Mouse (Mus musculus) urinary bladder, postnatal 25 days (tissue): ENCODE measurements at regions not wholly inside any gene's neighbourhood (a gene's known extent, or its start where the extent isn't known, plus 50 kb on each side); places are given as distances from the start of the nearest gene placed in this dataset.

Experiments used
- DNase-seq: peaks from one replicate; pipeline ENCODE4 v3.0.0; 2022; ENCODE audit warnings: low spot score

DNA sequence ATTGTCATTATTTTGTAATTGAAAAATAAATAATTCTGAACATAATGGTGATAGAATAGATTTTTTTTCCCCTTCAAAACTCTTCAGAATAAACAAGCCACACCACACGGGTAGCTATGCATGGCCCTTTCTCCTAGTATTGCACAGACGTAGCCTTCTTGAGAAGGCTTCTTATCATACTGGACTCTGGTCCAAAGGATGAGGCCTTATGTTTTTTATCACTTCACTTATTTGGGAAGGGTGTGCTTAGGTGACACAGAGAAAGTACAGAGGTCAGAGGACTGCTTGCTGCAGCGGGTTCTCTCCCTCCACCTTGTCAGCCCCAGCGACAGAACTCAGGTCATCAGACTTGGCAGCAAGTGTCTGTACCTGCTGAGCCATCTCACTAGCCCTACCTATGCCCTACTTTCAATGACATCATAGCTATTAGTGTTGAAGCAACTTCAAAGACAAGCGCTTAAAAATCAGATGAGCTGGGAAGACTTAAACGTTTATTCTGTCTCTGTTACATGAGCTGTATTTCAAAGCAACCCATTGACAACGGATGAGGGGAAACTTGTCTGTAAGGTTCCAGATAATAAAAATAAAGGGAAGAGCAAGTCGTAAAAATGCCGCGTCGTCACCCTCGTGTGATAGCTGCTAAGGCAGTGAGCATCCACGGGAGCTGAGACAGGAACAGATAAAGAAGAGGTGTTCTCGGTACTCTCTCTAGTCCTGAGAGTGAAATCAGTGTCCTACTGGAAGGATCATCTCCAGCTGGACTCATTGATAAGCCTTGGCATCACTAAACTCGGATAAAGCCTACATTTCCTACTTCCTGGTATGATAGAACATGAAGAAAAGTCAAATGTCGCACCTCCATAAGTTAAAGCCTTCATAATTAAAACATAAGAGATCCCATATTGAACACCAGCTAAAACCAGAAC is 226.2 kb downstream of the Sp3 start:
- DNase-seq: no peak

DNA sequence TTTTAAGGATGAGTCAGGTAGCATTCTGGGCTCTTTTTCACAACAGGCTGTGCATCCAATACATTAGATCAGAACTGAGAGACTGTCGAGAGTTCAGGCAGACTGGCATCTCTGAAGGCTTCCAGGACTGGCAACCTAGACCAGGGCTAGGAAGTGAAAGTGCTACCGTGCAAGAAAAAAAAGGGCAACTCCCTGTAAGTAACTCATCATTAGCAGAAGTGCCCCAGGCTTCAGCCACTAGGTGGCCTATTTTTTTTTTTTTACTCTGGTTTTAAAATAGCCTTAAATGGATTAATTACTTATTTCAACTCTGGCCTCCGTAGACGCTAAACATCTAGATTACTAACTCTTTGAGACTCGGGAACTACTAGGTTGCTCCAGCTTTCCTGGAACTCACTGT is 216.8 kb downstream of the Sp3 start:
- DNase-seq: no peak

DNA sequence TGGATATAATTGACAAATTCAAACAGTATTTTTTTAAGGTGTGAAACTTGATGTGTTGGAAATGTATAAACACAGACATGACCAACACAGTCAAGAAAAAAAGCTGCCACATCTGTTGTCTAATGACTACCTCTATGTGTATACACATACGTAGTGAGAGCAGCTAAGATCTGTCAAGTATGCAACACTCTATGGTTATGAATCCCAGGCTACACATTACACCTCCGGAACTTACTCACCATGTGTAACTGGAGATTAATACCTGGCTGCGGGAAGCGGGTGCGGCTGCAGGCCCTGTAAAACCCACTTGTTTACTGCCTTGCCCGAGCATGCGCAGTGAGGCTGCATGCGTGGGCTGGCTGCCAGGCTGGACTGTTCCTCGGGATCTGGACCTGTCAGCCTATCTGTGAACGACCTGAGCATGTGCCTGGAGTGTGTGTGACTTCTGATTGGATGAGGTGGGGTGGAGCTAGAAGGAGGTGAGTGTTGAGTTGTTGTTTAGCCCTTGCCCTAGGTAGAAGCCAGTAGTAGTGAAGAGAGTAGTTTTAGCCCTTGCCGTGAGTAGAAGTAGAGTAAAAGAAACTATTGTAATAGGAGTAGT is 211.1 kb downstream of the Sp3 start:
- DNase-seq: no peak

DNA sequence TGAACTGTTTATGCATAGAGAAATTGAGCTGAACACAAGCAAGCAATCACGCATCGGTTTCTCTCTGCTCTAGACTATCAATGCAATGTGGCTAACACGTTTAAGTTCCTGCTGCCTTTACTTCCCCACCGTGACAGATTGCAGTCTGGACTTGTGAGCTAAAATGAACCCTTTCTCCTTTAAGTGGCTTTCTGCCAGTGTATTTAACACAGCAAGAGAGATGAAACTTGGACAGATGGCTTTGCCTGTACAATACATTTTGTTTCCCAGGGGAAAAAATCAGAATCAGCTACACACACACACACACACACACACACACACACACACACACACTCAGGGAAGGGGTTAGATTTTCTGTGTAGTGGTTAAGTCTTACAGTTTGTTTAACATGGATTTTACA is 206.8 kb downstream of the Sp3 start:
- DNase-seq: no peak

- DNase-seq: no peak
Measured at GRCm38 (mm10) chr2:72777330-72777729, 202.9 kb downstream of the Sp3 start.

DNA sequence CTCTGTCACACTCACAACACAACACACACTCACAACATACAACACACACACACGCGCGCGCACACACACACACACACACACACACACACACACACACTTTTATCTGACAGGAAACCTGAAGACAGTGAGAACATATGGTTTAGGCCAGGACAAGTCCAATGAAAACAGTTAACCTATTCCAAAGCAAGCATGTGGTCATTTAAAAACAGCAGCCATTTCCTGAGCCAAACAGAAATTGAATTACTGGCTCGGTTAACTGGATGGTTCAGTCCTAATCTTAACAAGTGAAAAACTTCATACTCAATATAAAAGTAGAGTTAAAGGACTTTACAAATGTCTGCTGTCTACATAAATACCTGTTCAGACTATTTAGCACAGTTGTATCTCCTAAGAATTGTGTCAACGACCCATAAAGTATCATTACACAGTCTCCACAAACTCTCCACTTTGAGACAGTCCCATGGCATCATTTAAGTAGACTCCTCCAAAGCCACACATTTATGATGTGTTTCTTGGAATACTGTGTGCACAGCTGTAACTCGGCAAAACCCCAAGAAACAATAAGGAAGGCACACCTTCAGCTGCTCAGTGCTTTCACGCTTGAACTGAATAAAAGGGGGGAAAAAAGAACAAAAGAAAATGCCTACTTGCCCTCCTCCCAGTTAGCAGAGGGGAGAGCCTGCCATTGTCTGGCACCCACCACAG is 202.3 kb downstream of the Sp3 start:
- no peak for DNase-seq

DNA sequence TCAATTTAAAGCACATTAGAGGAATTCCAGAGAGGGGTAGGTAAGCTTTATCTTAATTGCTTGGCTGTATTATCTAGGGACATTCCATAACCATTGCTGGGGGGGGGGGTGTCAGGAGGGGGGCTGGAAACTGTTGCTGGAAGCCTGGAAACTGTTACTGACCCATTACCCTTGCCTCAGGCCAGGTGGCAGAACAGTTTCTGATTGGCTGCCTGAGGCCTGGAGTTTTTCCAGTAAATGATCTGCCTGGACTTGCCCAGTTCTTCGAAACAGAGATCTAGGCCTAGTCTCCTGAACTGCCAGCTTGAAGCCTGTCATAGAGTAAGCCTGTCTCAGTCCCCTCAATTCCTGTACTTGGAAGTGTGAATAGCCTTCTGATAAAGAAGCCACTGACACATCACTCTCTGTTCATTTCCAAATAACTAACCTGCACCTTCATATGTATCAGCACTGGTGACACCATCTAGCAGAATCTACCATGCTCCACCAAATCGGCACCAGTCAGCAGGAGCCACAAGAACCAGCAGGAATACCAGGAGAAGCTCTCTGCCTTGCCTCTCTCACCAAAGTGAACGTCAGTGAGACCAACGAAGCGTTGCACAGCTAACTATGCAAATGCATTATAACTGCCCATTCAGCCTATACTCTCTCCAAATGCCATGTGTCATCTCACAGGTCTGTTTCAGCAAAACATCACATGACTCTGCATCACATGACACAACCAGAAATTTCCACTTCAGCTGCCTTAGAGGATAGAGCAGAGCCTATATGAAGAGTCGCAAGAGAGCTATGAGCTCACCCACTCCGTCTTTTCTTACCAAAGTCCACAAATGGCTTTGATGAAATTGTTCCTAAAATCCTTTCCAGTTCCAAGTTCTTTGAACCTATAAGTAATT is 200.7 kb downstream of the Sp3 start:
- DNase-seq: no peak

DNA sequence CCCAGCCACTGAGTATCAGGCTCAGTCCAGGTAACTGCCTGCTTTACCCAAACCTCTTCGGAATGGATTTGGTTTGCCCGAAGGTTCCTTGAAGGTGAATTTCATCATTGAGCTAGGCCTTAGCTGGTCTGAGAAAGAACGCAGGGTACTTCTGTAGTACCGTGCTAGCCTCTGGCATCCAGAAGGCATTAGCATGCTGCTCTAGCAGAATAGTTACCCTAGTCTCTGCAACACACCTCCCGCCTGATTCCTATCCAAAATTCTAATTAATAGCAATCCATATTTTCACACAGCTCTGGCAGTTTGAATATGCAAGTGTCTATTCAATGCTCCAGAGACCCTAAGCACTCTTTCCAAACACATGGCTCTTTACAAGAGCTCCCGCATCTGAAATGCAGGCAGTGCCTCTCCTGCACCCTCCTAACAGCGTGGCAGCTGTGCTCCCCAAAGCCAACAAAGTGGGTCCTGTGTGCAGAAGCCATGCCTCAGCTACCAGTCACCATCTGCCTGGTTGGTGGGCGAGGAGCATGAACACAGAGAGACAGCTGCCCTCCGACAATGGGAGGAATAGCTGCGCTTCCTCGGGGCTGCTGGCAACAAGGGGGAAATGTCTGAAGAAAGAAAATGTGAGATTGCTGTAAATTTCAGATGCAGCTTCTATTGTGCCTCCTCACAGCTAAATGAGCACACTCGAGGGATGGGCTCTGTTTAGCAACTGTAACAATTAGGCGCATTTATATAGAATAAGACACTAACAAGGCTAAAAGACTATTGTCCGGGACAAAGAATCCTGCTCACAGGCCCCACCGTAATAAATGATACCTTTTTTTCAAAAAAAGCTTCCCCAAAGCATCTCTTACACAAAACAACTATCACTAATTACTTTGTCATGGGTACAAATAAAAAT is 198.6 kb downstream of the Sp3 start:
- no peak for DNase-seq

DNA sequence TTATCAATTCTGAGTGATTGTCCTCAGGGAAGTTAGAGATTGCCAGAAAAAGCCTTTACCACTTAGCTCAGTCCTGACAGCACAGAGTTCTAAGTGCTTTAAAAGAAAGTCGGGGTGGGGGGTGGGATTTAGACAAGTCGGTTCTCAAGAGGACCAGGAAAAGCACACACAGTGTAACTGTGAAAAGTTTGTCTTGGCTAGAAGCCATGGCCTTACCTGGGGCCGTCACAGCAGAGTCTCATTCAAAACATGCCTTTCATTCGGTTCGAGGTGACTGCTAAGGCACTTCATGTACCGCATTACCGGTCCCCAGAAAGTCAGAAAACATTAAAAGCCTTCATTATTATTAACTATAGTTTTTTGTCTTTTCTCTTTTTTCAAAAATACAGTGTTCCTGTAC is 197.9 kb downstream of the Sp3 start:
- DNase-seq: no peak

DNA sequence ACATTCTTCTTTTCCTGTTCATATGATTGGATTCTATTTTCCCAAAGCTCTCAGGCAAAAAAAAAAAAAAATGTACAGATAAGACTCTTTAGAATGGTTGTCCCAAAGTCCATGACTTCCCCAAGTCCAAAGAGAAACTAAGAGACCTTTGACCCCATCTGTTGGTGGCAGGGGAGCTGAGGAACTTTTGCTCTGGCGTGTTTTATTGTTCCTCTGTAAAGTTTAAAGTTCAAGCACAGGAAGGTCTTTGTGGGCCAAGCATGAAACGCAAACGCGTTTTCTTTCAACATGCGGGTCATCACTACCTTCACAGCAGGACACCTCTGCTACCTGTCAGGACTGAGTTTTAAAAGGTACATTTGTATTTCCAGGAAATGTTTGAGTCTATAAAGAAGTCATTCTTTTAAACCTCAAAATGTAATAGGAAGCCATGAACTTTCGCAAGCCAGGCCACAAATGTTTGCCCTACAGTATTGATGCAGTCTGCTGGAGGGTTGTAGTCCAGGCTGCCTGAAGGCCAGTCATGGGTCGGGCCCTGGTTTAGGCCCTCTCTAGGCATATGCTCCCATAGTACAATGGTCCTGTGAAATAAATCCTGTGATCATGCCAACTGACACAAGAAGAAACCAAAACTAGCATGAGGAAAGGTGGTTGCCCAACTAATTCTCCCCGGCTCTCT is 194.7 kb downstream of the Sp3 start:
- no peak for DNase-seq

- no peak for DNase-seq
Measured at GRCm38 (mm10) chr2:72786044-72786737, 194.1 kb downstream of the Sp3 start.

GRCm38 (mm10) chr2:72787616-72788015 is 192.6 kb downstream of the Sp3 start:
- DNase-seq: no peak

GRCm38 (mm10) chr2:72791496-72791895 is 188.8 kb downstream of the Sp3 start:
- no peak for DNase-seq

GRCm38 (mm10) chr2:72793424-72793823 is 186.8 kb downstream of the Sp3 start:
- no peak for DNase-seq

GRCm38 (mm10) chr2:72794501-72794900 is 185.7 kb downstream of the Sp3 start:
- no peak for DNase-seq

DNA sequence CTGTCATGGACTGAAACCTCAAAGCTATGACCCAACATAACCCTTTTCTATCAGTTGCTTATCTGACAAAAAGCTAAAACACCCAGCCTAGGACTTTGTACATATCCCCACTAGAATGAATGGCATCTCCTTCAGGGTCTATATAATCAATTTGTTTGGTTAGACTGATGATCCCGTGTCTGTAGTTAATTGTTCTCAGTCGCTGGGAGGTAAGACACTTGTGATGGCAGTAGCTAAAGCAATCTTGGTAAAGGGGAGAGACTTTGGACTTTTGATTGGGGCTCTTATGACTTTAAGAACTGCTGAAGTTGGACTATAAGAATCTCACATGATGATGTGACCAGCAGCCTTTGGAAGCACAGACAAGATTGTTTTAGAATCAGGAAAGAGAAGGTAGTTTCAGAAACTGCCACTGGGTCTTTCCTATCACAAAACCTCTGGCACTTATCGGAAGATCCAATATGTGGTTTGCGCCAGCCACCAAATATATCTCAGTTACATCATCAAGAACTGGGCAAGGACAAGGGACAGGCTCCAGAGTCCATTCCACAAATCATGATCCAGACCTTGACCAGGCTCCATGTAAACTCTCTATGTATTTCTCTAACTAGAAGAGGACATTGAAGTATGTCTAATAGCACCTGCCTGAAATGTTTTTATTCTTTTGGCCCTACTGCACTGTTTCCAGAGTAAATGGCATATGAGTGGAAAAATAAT is 183.1 kb downstream of the Sp3 start:
- no peak for DNase-seq

DNA sequence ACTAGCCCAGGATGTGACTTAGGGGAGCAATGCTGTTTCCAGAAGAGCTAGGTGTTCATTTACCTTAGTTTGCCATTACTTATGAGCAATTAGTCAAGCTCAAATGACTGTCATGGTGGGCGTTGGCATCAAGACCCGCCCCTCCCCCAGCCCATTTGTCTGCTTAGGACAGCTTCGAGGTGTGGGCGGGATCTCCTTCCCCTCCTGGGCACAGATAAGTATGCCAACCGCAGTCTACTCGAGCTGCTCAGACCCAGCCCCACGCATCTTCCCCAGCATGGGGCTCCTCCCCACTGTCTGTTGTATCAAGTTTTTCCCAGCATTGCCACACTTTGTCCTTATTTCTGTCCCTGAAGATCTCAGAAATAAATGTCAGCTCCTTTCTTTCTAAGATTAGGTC is 179.6 kb downstream of the Sp3 start:
- no peak for DNase-seq

- DNase-seq: no peak
Measured at GRCm38 (mm10) chr2:72813282-72813974, 166.8 kb downstream of the Sp3 start.
